Mouse (Mus musculus) lung, postnatal 0 days (tissue): ENCODE results near the gene Bbx. TPM values are rescaled to one million over a fixed set of nuclear protein-coding genes. Genes with fewer than 3 reads are reported as not detected.
A peak's percentile ranks its signal among the peaks of the same experiment; 100 is the strongest.

ENCODE experiments used
- ATAC-seq: fragments of 200-750 bp; cut with Nextera tagmentation; 2 replicates; pipeline ENCODE4 v1.8.0; 2017; ENCODE audit warnings: moderate library complexity
- DNase-seq: peaks from one replicate; pipeline ENCODE4 v3.0.0-alpha.2; 2016; ENCODE audit warnings: low spot score
- H3K27ac ChIP-seq: fragments of 300-500 bp; sonication (generic); 2 replicates; pipeline ENCODE4 v1.5.1; 2014; ENCODE audit warnings: antibody characterized with exemption, mild to moderate bottlenecking, low read length, mixed read lengths
- H3K27me3 ChIP-seq: fragments of 300-500 bp; sonication (generic); replicated peaks from 2 replicates; pipeline ENCODE4 v1.6.1; 2014; ENCODE audit warnings: low read length, mixed read lengths; ENCODE audit not compliant: insufficient read depth
- H3K36me3 ChIP-seq: fragments of 300-500 bp; sonication (generic); 2 replicates; pipeline ENCODE4 v1.6.1; 2014; ENCODE audit warnings: low read length, mixed read lengths; ENCODE audit not compliant: insufficient read depth
- H3K4me1 ChIP-seq: fragments of 300-500 bp; sonication (generic); 2 replicates; pipeline ENCODE4 v1.6.1; 2014; ENCODE audit warnings: antibody characterized with exemption, low read depth, low read length, mixed read lengths; ENCODE audit not compliant: insufficient read depth
- H3K4me2 ChIP-seq: fragments of 300-500 bp; sonication (generic); replicated peaks from 2 replicates; pipeline ENCODE4 v1.6.1; 2014; ENCODE audit warnings: low read depth, mild to moderate bottlenecking, low read length, moderate library complexity, mixed read lengths
- H3K4me3 ChIP-seq: fragments of 300-500 bp; sonication (generic); 2 replicates; pipeline ENCODE4 v1.5.1; 2014; ENCODE audit warnings: low read depth, low read length
- H3K9ac ChIP-seq: fragments of 300-500 bp; sonication (generic); replicated peaks from 2 replicates; pipeline ENCODE4 v1.6.1; 2014; ENCODE audit warnings: low read depth, mild to moderate bottlenecking
- H3K9me3 ChIP-seq: fragments of 300-500 bp; sonication (generic); 2 replicates; pipeline ENCODE4 v1.6.1; 2016; ENCODE audit warnings: low read length, mixed read lengths
- CTCF ChIP-seq: IDR thresholded peaks from 2 replicates; pipeline ENCODE4 v1.5.1; 2016; ENCODE audit warnings: antibody characterized with exemption, mild to moderate bottlenecking
- EP300 ChIP-seq: IDR thresholded peaks from 2 replicates; pipeline ENCODE4 v1.6.1; 2016; ENCODE audit warnings: antibody characterized with exemption, mild to moderate bottlenecking, control low read depth
- WGBS: fragments of 180-500 bp; shearing (Covaris S2); extraction: QIAGEN DNeasy Blood & Tissue Kit; methylation state at CpG from one replicate; pipeline ENCODE4 v1.1.7; 2014; 5-methylcytosine and 5-hydroxymethylcytosine counted together
- polyA plus RNA-seq: library from polyadenylated mRNA; unstranded; fragments of >200 nt; fragmentation: Nextera tagmentation; extraction: Ambion mirVana; gene quantifications from 2 replicates; pipeline ENCODE4 v1.2.1, GENCODE M21; 2015

The Bbx gene
- polyA plus RNA-seq, 1 experiment from 2014 or later: 25.2 TPM

- H3K4me3 ChIP-seq: no peak overlapping the region
- H3K4me2 ChIP-seq: no peak overlapping the region
- DNase-seq (no peak), ATAC-seq (no peak)
- no peaks in the 10 kb centered on the region for H3K36me3 ChIP-seq
- no peaks in the 10 kb centered on the region for H3K9me3 ChIP-seq
- H3K27ac ChIP-seq: no peak overlapping the region
- H3K27me3 ChIP-seq: no peaks in the 10 kb centered on the region
- no peak overlapping the region for H3K9ac ChIP-seq
- WGBS: 50% methylated on average over 2 of the region's 2 CpGs
- no peak for TF ChIP-seq EP300
- TF ChIP-seq CTCF: no peak
- no peaks in the 10 kb centered on the region for H3K4me1 ChIP-seq
Observed at GRCm38 (mm10) chr16:50372543-50372942, 59.6 kb downstream of the Bbx start.

GRCm38 (mm10) chr16:50371460-50371859 is 60.7 kb downstream of the Bbx start:
- H3K9ac ChIP-seq: no peak overlapping the region
- no peak overlapping the region for H3K4me2 ChIP-seq
- H3K4me1 ChIP-seq: no peaks in the 10 kb centered on the region
- no peaks in the 10 kb centered on the region for H3K9me3 ChIP-seq
- H3K27ac ChIP-seq: no peak overlapping the region
- DNase-seq (no peak), ATAC-seq (no peak)
- TF ChIP-seq CTCF (no peak), EP300 (no peak)
- 46% methylated on average over 3 of the region's 3 CpGs for WGBS
- H3K4me3 ChIP-seq: no peak overlapping the region
- H3K36me3 ChIP-seq: no peaks in the 10 kb centered on the region
- H3K27me3 ChIP-seq: no peaks in the 10 kb centered on the region

DNA sequence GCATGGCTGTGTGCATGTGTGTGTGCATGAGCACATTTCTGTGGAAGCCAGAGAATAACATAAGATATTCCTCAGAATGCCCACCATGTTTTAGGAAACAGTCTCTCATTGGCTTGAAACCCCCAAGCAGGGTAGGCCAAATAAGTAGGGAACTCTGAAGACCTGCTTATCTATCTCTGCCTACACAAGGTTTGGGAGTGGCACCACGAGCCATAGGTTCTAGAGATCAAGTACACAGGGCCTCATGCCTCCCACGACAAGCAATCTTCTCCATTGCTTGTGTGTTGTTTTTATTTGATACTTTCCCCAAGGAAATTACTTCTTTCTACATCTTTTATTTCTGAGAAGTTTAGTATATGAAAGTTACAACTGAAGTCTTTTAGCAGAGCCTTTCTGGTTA is 61.8 kb downstream of the Bbx start:
- WGBS: 84% methylated on average over 2 of the region's 2 CpGs

GRCm38 (mm10) chr16:50366556-50366955 is 65.6 kb downstream of the Bbx start:
- Histone ChIP-seq H3K9ac (no peak overlapping the region), H3K36me3 (no peaks in the 10 kb centered on the region), H3K9me3 (no peaks in the 10 kb centered on the region), H3K27me3 (no peaks in the 10 kb centered on the region), H3K27ac (no peak overlapping the region), H3K4me2 (no peak overlapping the region), H3K4me3 (no peak overlapping the region), H3K4me1 (peaks cover 3% of the 10 kb centered on the region; the same call in 1 of the 2 replicates)
- 49% methylated on average over 5 of the region's 5 CpGs for WGBS
- TF ChIP-seq CTCF: no peak
- TF ChIP-seq EP300: no peak
- DNase-seq: no peak
- ATAC-seq: no peak

More for the DNA sequence above, 61.8 kb downstream of the Bbx start:
- no peaks in the 10 kb centered on the region for H3K4me1 ChIP-seq
- no peaks in the 10 kb centered on the region for H3K27me3 ChIP-seq
- H3K4me3 ChIP-seq: no peak overlapping the region
- no peaks in the 10 kb centered on the region for H3K9me3 ChIP-seq
- ATAC-seq (no peak), DNase-seq (no peak)
- H3K4me2 ChIP-seq: no peak overlapping the region
- TF ChIP-seq CTCF (no peak), EP300 (no peak)
- no peak overlapping the region for H3K27ac ChIP-seq
- no peak overlapping the region for H3K9ac ChIP-seq
- no peaks in the 10 kb centered on the region for H3K36me3 ChIP-seq

- Histone ChIP-seq H3K4me3 (peak overlapping the region; percentile 39), H3K36me3 (no peaks in the 10 kb centered on the region), H3K4me1 (peaks cover 3% of the 10 kb centered on the region; the same call in 1 of the 2 replicates), H3K27me3 (no peaks in the 10 kb centered on the region), H3K9ac (peak overlapping the region; percentile 41), H3K9me3 (no peaks in the 10 kb centered on the region), H3K27ac (peak overlapping the region; percentile 75), H3K4me2 (peak overlapping the region; percentile 61)
- DNase-seq: peak; percentile 64
- no peak for TF ChIP-seq CTCF
- no peak for TF ChIP-seq EP300
- peak; percentile 86 for ATAC-seq
- WGBS: 10% methylated on average over 11 of the region's 11 CpGs
Observed at GRCm38 (mm10) chr16:50364189-50365059, 67.8 kb downstream of the Bbx start.

DNA sequence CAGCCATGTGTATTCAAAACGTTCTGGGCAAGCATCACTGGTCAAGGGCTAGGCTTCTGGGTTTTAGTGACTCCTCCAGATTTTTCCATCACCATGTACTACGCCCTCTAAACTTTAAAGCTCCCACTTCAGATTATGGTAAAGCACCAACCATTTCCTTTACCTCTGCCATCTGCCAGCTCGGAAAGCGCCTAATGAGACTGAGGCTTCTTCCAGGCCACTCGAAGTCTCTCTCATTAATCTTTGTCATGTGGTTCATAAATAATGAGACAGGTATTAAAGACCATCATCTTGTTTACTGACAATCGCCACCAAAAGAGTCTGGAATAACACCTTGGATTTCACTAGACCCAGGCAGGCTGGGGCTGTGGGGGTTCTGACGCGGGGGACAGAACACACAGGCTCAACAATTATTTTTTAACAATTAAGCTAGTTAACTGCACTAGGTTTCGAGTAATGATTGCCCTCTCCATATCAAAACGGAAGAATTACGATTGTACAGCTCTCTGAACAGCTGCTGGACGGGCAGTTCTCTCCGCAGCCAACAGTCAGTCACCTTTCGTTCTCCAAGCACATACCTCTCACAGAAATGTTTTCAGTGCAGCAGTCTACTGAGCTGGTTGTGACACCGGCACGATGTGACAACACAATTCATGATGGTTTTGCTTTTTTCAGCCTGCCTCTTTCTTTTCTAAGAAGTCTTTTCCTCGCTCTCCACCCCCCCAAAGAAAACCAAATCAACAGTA is 68.6 kb downstream of the Bbx start:
- peak overlapping the region; percentile 61 for H3K4me2 ChIP-seq
- H3K36me3 ChIP-seq: no peaks in the 10 kb centered on the region
- peaks cover 3% of the 10 kb centered on the region; the same call in 1 of the 2 replicates for H3K4me1 ChIP-seq
- H3K27ac ChIP-seq: peak overlapping the region; percentile 75
- H3K9ac ChIP-seq: peak overlapping the region; percentile 41
- peak; percentile 47 for DNase-seq
- H3K9me3 ChIP-seq: no peaks in the 10 kb centered on the region
- no peaks in the 10 kb centered on the region for H3K27me3 ChIP-seq
- peak; percentile 63 for ATAC-seq
- 28% methylated on average over 17 of the region's 17 CpGs for WGBS
- no peak for TF ChIP-seq CTCF
- TF ChIP-seq EP300: no peak
- peak overlapping the region; percentile 39 for H3K4me3 ChIP-seq
